Mouse (Mus musculus) hindbrain, embryonic 12.5 days (tissue): ENCODE results near the gene Mn1. TPM values are rescaled to one million over a fixed set of nuclear protein-coding genes. Genes with fewer than 3 reads are reported as not detected.

ENCODE experiments used
- ATAC-seq: fragments of 200-750 bp; cut with Nextera tagmentation; 2 replicates; pipeline ENCODE4 v1.8.0; 2017; ENCODE audit warnings: moderate TSS enrichment; ENCODE audit not compliant: low FRiP score
- H3K27ac ChIP-seq: fragments of 300-500 bp; sonication (generic); 2 replicates; pipeline ENCODE4 v1.5.1; 2016; ENCODE audit warnings: mild to moderate bottlenecking
- H3K27me3 ChIP-seq: fragments of 300-500 bp; sonication (generic); 2 replicates; pipeline ENCODE4 v1.6.1; 2016; ENCODE audit warnings: mild to moderate bottlenecking
- H3K36me3 ChIP-seq: fragments of 300-500 bp; sonication (generic); 2 replicates; pipeline ENCODE4 v1.6.1; 2016; ENCODE audit warnings: mild to moderate bottlenecking
- H3K4me1 ChIP-seq: fragments of 300-500 bp; sonication (generic); 2 replicates; pipeline ENCODE4 v1.6.1; 2016
- H3K4me2 ChIP-seq: fragments of 300-500 bp; sonication (generic); replicated peaks from 2 replicates; pipeline ENCODE4 v1.6.1; 2016; ENCODE audit warnings: mild to moderate bottlenecking
- H3K4me3 ChIP-seq: fragments of 300-500 bp; sonication (generic); 2 replicates; pipeline ENCODE4 v1.5.1; 2016; ENCODE audit warnings: mild to moderate bottlenecking
- H3K9ac ChIP-seq: fragments of 300-500 bp; sonication (generic); 2 replicates; pipeline ENCODE4 v1.6.1; 2016; ENCODE audit warnings: mild to moderate bottlenecking, moderate library complexity
- H3K9me3 ChIP-seq: fragments of 300-500 bp; sonication (generic); replicated peaks from 2 replicates; pipeline ENCODE4 v1.6.1; 2016; ENCODE audit warnings: mild to moderate bottlenecking
- WGBS: fragments of 180-500 bp; shearing (Covaris S2); methylation state at CpG from one replicate; pipeline ENCODE4 v1.1.7; 2016; 5-methylcytosine and 5-hydroxymethylcytosine counted together
- polyA plus RNA-seq: library from polyadenylated mRNA; unstranded; fragments of >200 nt; fragmentation: Nextera tagmentation; extraction: Ambion mirVana; gene quantifications from 2 replicates; pipeline ENCODE4 v1.2.1, GENCODE M21; 2016

Mn1 gene
- polyA plus RNA-seq, 1 experiment from 2014 or later = 62.7 TPM

DNA sequence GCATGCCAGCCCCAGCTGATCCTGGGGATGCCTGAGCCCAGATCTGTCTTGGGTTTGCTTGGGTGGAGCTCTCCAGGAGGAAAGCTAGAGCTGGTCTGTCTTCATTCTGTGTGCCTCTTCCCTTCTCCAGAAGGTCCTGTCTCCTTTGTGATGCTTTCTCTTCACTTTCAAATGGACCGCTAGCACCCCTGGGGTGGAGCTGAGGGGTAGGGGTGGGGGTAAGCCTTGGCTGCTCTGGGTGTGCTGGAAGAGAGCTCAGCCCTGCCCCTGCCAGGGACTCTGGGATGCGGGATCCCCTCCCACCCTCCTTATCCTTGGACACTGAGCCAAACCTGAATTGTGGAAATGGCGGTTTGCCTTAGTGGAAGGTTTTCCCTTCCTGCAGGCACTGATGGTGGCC lies 21.2 kb downstream of the Mn1 start:
- H3K27me3 ChIP-seq = no peaks in the 10 kb centered on the region
- no peak for ATAC-seq
- no peak overlapping the region for H3K9ac ChIP-seq
- no peak overlapping the region for H3K4me3 ChIP-seq
- no peak overlapping the region for H3K27ac ChIP-seq
- 88% methylated on average over 3 of the region's 3 CpGs for WGBS
- no peak overlapping the region for H3K4me2 ChIP-seq
- peaks cover 77% of the 10 kb centered on the region for H3K4me1 ChIP-seq
- peaks cover 56% of the 10 kb centered on the region for H3K36me3 ChIP-seq
- H3K9me3 ChIP-seq = no peaks in the 10 kb centered on the region

DNA sequence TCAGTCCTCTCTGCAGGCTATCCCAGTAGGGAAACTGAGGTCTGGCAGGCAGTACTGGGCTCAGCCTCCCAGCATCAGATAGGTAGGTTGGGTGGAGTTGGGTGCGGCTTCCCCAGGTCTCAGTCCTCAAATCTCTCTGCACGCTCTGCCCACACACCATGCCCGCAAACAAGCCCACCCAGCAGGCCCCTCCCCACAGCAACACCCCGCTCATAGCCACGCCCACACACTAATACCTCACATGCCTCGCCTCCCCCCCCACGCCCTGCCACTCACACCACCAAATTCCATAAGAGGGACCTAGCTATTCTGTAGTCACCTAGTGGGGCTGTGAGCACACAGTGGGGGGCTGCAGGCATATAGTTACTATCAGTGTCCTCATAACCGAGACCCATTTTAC lies 21.7 kb downstream of the Mn1 start:
- 89% methylated on average over 8 of the region's 8 CpGs for WGBS
- Histone ChIP-seq H3K9ac (no peak overlapping the region), H3K27ac (no peak overlapping the region), H3K4me1 (peaks cover 72% of the 10 kb centered on the region), H3K4me2 (no peak overlapping the region), H3K36me3 (peaks cover 56% of the 10 kb centered on the region), H3K27me3 (no peaks in the 10 kb centered on the region), H3K4me3 (no peak overlapping the region), H3K9me3 (no peaks in the 10 kb centered on the region)
- no peak for ATAC-seq

DNA sequence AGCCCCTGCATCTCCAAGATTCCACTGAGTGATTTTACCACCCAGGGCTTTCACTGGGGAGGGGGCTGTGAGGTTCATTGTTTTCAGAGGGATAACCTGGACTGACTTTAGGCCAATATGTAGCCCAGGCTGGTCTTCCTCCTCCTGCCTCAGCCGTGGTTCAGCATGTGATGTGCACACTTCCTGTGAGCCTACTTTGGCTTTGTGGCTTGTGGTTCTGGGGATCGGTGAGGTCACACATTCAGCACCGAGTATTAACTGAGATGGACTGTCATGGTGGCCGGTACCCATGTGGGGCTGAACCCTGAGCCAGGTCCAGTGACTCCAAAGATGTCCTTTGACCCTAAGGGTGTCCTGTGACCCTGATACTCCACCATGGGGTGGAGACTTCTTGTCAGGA lies 23.1 kb downstream of the Mn1 start:
- Histone ChIP-seq H3K36me3 (peaks cover 64% of the 10 kb centered on the region), H3K27ac (no peak overlapping the region)
- ATAC-seq = no peak

GRCm38 (mm10) chr5:111442151-111442871 lies 25.1 kb downstream of the Mn1 start:
- Histone ChIP-seq H3K9me3 (no peaks in the 10 kb centered on the region), H3K27me3 (no peaks in the 10 kb centered on the region), H3K27ac (no peak overlapping the region), H3K4me3 (no peak overlapping the region), H3K9ac (no peak overlapping the region), H3K4me2 (no peak overlapping the region), H3K4me1 (peaks cover 68% of the 10 kb centered on the region), H3K36me3 (peaks cover 63% of the 10 kb centered on the region)
- ATAC-seq = no peak
- 81% methylated on average over 11 of the region's 11 CpGs for WGBS

More for the DNA sequence above, 23.1 kb downstream of the Mn1 start:
- H3K4me2 ChIP-seq = no peak overlapping the region
- H3K9ac ChIP-seq = no peak overlapping the region
- H3K4me3 ChIP-seq = no peak overlapping the region
- WGBS = 85% methylated on average over 4 of the region's 4 CpGs
- no peaks in the 10 kb centered on the region for H3K27me3 ChIP-seq
- H3K9me3 ChIP-seq = no peaks in the 10 kb centered on the region
- H3K4me1 ChIP-seq = peaks cover 71% of the 10 kb centered on the region

DNA sequence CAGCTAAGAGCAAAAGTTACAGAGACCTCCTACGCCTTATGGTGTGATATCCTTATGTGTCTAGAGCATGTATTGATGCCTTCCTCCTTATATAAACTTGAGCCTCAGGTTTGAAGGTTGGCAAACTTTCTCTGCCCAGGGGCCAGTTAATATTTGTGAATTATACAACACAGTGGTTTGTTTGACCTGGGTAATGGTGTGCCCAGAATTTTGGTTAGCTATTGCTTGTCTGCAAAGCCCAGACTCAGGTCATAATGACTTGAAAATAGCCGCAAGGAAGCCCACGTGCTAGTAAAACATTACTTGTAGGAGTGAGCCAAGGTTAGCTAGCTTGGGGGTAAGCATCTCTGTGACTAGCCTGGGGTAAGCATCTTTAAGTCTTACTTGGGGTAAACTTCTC lies 26.5 kb downstream of the Mn1 start:
- no peak overlapping the region for H3K9ac ChIP-seq
- no peak for ATAC-seq
- peaks cover 58% of the 10 kb centered on the region for H3K36me3 ChIP-seq

DNA sequence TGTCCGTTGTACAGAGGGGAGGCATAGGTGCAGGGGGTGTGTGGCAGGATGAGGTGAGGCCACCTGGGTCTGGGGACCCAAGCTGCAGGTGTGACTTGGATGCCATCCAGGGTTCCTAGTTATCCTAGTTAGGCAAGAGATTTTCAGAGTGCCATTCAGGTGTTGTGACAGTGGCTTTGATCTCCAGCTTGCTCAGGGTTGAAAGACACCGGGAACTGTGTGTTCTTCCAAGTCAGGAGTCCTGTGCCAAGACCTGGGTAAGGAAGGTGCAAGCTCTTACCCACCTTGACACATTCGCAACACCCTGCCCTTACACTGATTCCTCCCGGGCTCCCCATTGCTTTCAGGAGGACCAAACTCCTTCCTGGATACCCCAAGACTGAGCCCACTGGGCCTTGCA lies 27.2 kb downstream of the Mn1 start:
- Histone ChIP-seq H3K9ac (0 out of 2 replicates have a peak overlapping the region, but pooled peaks have one; percentile 8), H3K4me1 (peaks cover 71% of the 10 kb centered on the region), H3K9me3 (no peaks in the 10 kb centered on the region), H3K4me3 (no peak overlapping the region), H3K4me2 (no peak overlapping the region), H3K27me3 (no peaks in the 10 kb centered on the region), H3K27ac (peak overlapping the region; percentile 66), H3K36me3 (peaks cover 58% of the 10 kb centered on the region)
- no peak for ATAC-seq
- 92% methylated on average over 4 of the region's 4 CpGs for WGBS

More for the DNA sequence above, 26.5 kb downstream of the Mn1 start:
- H3K4me2 ChIP-seq = no peak overlapping the region
- 92% methylated on average over 3 of the region's 3 CpGs for WGBS
- H3K4me3 ChIP-seq = no peak overlapping the region
- H3K9me3 ChIP-seq = no peaks in the 10 kb centered on the region
- H3K4me1 ChIP-seq = peaks cover 65% of the 10 kb centered on the region
- 0 out of 2 replicates have a peak overlapping the region, but pooled peaks have one; percentile 17 for H3K27ac ChIP-seq
- no peaks in the 10 kb centered on the region for H3K27me3 ChIP-seq

GRCm38 (mm10) chr5:111446652-111447051 lies 29.5 kb downstream of the Mn1 start:
- Histone ChIP-seq H3K27ac (peak overlapping the region; percentile 78), H3K4me3 (no peak overlapping the region), H3K9me3 (no peaks in the 10 kb centered on the region), H3K27me3 (no peaks in the 10 kb centered on the region), H3K4me1 (peaks cover 63% of the 10 kb centered on the region), H3K36me3 (peaks cover 42% of the 10 kb centered on the region), H3K9ac (no peak overlapping the region), H3K4me2 (0 out of 2 replicates have a peak overlapping the region, but pooled peaks have one; percentile 8)
- peak; percentile 57; the same call in 1 of the 2 replicates for ATAC-seq
- WGBS = 24% methylated on average over 7 of the region's 7 CpGs

- peaks cover 46% of the 10 kb centered on the region for H3K4me1 ChIP-seq
These were observed 32.5 kb downstream of the Mn1 start for GRCm38 (mm10) chr5:111449700-111450099.

GRCm38 (mm10) chr5:111454240-111454639 lies 37.1 kb downstream of the Mn1 start:
- H3K9ac ChIP-seq = no peak overlapping the region
- no peak overlapping the region for H3K27ac ChIP-seq
- H3K4me1 ChIP-seq = peaks cover 15% of the 10 kb centered on the region
- no peak overlapping the region for H3K4me2 ChIP-seq
- no peaks in the 10 kb centered on the region for H3K9me3 ChIP-seq
- 89% methylated on average over 5 of the region's 5 CpGs for WGBS
- H3K4me3 ChIP-seq = no peak overlapping the region
- no peaks in the 10 kb centered on the region for H3K27me3 ChIP-seq
- peaks cover 48% of the 10 kb centered on the region for H3K36me3 ChIP-seq
- no peak for ATAC-seq

More at GRCm38 (mm10) chr5:111449700-111450099, 32.5 kb downstream of the Mn1 start:
- no peak overlapping the region for H3K9ac ChIP-seq
- no peaks in the 10 kb centered on the region for H3K27me3 ChIP-seq
- no peak for ATAC-seq
- WGBS = 67% methylated on average over 8 of the region's 8 CpGs
- no peak overlapping the region for H3K4me2 ChIP-seq
- no peak overlapping the region for H3K4me3 ChIP-seq
- H3K27ac ChIP-seq = peak overlapping the region; percentile 30; the same call in 1 of the 2 replicates
- H3K36me3 ChIP-seq = peaks cover 40% of the 10 kb centered on the region
- H3K9me3 ChIP-seq = no peaks in the 10 kb centered on the region

- no peak overlapping the region for H3K4me2 ChIP-seq
- peaks cover 46% of the 10 kb centered on the region for H3K36me3 ChIP-seq
- H3K27me3 ChIP-seq = no peaks in the 10 kb centered on the region
- no peak overlapping the region for H3K9ac ChIP-seq
- H3K4me1 ChIP-seq = peaks cover 8% of the 10 kb centered on the region
- no peaks in the 10 kb centered on the region for H3K9me3 ChIP-seq
- ATAC-seq = no peak
- 96% methylated on average over 6 of the region's 6 CpGs for WGBS
- no peak overlapping the region for H3K27ac ChIP-seq
- H3K4me3 ChIP-seq = no peak overlapping the region
These were observed 37.7 kb downstream of the Mn1 start for GRCm38 (mm10) chr5:111454876-111455275.

- ATAC-seq = 0 out of 2 replicates have a peak, but pooled peaks have one; percentile 27
These were observed 41.5 kb downstream of the Mn1 start for GRCm38 (mm10) chr5:111458675-111459074.

DNA sequence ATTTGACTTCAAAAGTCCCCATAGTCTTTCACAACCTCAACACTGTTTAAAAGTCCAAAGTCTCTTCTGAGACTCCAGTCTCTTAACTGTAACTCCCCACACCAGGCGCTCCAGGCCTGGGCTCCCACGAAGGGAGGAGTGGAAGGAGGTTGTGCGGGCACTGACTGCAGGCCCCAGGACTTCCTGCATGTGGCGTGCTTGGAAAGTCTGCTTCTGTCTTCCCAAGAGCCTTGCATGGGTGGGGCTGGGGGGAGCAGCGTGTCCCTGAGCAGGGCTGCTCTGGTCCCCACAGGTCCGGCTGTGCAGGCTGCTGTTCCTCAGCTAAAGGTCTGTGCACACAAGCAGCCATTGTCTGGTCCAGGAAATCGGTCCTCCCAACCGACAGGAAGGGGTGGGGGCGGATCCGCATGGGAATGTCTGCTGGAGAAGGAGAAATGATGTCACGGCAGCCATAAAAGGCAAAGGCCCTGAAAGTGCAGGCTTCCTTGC lies 48.7 kb downstream of the Mn1 start:
- no peak overlapping the region for H3K9ac ChIP-seq
- H3K27ac ChIP-seq = peak overlapping the region; percentile 2
- H3K36me3 ChIP-seq = no peaks in the 10 kb centered on the region
- peaks cover 13% of the 10 kb centered on the region for H3K4me1 ChIP-seq
- no peaks in the 10 kb centered on the region for H3K27me3 ChIP-seq
- WGBS = 53% methylated on average over 11 of the region's 11 CpGs
- H3K4me3 ChIP-seq = no peak overlapping the region
- no peaks in the 10 kb centered on the region; the same call in 1 of the 2 replicates for H3K9me3 ChIP-seq
- H3K4me2 ChIP-seq = no peak overlapping the region
- ATAC-seq = peak; percentile 50; the same call in 1 of the 2 replicates

More at GRCm38 (mm10) chr5:111458675-111459074, 41.5 kb downstream of the Mn1 start:
- Histone ChIP-seq H3K4me3 (no peak overlapping the region), H3K4me1 (peaks cover 14% of the 10 kb centered on the region; the same call in 1 of the 2 replicates), H3K9me3 (no peaks in the 10 kb centered on the region), H3K27ac (no peak overlapping the region), H3K4me2 (no peak overlapping the region), H3K36me3 (peaks cover 43% of the 10 kb centered on the region), H3K27me3 (no peaks in the 10 kb centered on the region), H3K9ac (no peak overlapping the region)
- WGBS = 88% methylated on average over 6 of the region's 6 CpGs
